Mouse (Mus musculus) forebrain, embryonic 12.5 days (tissue): Measurements from ENCODE around the gene Psmc5. TPM values are rescaled to one million over a fixed set of nuclear protein-coding genes. Genes with fewer than 3 reads are reported as not detected.

Source experiments
- ATAC-seq: fragments of 200-750 bp; cut with Nextera tagmentation; 2 replicates; pipeline ENCODE4 v1.8.0; 2017; ENCODE audit warnings: moderate TSS enrichment; ENCODE audit not compliant: low FRiP score
- H3K27ac ChIP-seq: fragments of 300-500 bp; sonication (generic); 2 replicates; pipeline ENCODE4 v1.5.1; 2016; ENCODE audit warnings: mild to moderate bottlenecking
- H3K27me3 ChIP-seq: fragments of 300-500 bp; sonication (generic); 2 replicates; pipeline ENCODE4 v1.6.1; 2016; ENCODE audit warnings: mild to moderate bottlenecking
- H3K36me3 ChIP-seq: fragments of 300-500 bp; sonication (generic); replicated peaks from 2 replicates; pipeline ENCODE4 v1.6.1; 2016; ENCODE audit warnings: mild to moderate bottlenecking
- H3K4me1 ChIP-seq: fragments of 300-500 bp; sonication (generic); 2 replicates; pipeline ENCODE4 v1.6.1; 2016
- H3K4me2 ChIP-seq: fragments of 300-500 bp; sonication (generic); 2 replicates; pipeline ENCODE4 v1.6.1; 2016; ENCODE audit warnings: mild to moderate bottlenecking, moderate library complexity
- H3K4me3 ChIP-seq: fragments of 300-500 bp; sonication (generic); replicated peaks from 2 replicates; pipeline ENCODE4 v1.5.1; 2016; ENCODE audit warnings: mild to moderate bottlenecking
- H3K9ac ChIP-seq: fragments of 300-500 bp; sonication (generic); 2 replicates; pipeline ENCODE4 v1.6.1; 2016; ENCODE audit warnings: mild to moderate bottlenecking
- H3K9me3 ChIP-seq: fragments of 300-500 bp; sonication (generic); 2 replicates; pipeline ENCODE4 v1.6.1; 2016
- WGBS: fragments of 180-500 bp; shearing (Covaris S2); methylation state at CpG from one replicate; pipeline ENCODE4 v1.1.7; 2016; 5-methylcytosine and 5-hydroxymethylcytosine counted together
- polyA plus RNA-seq: library from polyadenylated mRNA; unstranded; fragments of >200 nt; fragmentation: Nextera tagmentation; extraction: Ambion mirVana; gene quantifications from 2 replicates; pipeline ENCODE4 v1.2.1, GENCODE M21; 2016

The Psmc5 gene
- polyA plus RNA-seq, 1 experiment from 2014 or later = 335 TPM

GRCm38 (mm10) chr11:106289369-106289768 lies 33.4 kb downstream of the Psmc5 start:
- no peak overlapping the region for H3K27ac ChIP-seq
- no peak for ATAC-seq
- H3K9me3 ChIP-seq = no peaks in the 10 kb centered on the region
- H3K9ac ChIP-seq = no peak overlapping the region
- H3K4me1 ChIP-seq = no peaks in the 10 kb centered on the region
- H3K4me2 ChIP-seq = no peak overlapping the region
- no peak overlapping the region for H3K4me3 ChIP-seq
- no peaks in the 10 kb centered on the region for H3K36me3 ChIP-seq
- H3K27me3 ChIP-seq = no peaks in the 10 kb centered on the region
- 77% methylated on average over 8 of the region's 8 CpGs for WGBS

DNA sequence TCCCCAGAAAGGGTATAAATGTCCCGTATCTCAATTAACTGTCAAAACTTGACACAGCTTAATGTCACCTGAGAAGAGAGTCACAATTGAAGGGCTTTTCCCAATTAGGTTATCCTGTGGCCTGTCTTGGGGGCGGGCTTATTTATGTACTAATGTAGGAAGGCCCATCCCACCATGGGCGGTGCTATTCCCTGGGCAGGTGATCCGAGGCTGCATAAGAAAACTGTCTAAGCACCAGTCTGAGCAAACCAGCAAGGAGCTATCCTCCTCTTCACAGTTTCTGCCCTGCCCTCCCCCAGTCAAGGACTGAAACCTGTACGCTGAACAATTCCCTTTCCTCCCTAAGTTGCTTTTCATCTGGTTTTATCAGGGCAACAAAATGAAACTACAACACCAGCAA lies 34.4 kb downstream of the Psmc5 start:
- no peak for ATAC-seq

DNA sequence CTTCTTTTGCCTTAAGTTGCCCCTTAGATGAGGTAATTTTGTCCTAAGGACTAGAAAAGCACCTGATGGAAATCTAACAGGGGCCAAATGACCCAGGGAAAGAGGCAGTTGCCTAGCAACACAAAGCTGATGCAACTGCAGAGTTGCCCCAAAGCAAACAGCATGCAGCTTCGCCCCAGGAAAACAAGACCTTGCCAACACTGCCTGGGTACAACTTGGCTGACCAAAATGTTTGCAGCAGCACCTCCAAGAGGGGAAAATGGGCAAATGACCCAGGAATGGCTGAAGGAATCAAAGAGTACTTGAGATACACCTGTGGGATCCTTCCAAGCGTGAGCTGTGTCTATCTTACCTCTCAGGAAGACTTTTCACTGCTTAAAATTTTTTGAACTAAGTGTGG lies 35.9 kb downstream of the Psmc5 start:
- 92% methylated on average over 2 of the region's 2 CpGs for WGBS
- Histone ChIP-seq H3K27me3 (no peaks in the 10 kb centered on the region), H3K4me3 (no peak overlapping the region), H3K27ac (no peak overlapping the region), H3K9ac (no peak overlapping the region), H3K36me3 (no peaks in the 10 kb centered on the region), H3K4me2 (no peak overlapping the region), H3K4me1 (no peaks in the 10 kb centered on the region), H3K9me3 (no peaks in the 10 kb centered on the region)
- no peak for ATAC-seq

More for the DNA sequence above, 34.4 kb downstream of the Psmc5 start:
- 91% methylated on average over 5 of the region's 5 CpGs for WGBS
- H3K36me3 ChIP-seq = no peaks in the 10 kb centered on the region
- H3K9ac ChIP-seq = no peak overlapping the region
- no peak overlapping the region for H3K27ac ChIP-seq
- no peaks in the 10 kb centered on the region for H3K4me1 ChIP-seq
- no peaks in the 10 kb centered on the region for H3K27me3 ChIP-seq
- no peaks in the 10 kb centered on the region for H3K9me3 ChIP-seq
- no peak overlapping the region for H3K4me2 ChIP-seq
- no peak overlapping the region for H3K4me3 ChIP-seq

GRCm38 (mm10) chr11:106301765-106302164 lies 45.8 kb downstream of the Psmc5 start, which contains the start of gene Gh:
Gene Gh, minus strand, starts transcription at chr11:106301865.
- no peaks in the 10 kb centered on the region for H3K27me3 ChIP-seq
- no peak within 1 kb of the TSS for H3K9ac ChIP-seq
- H3K27ac ChIP-seq = no peak within 1 kb of the TSS
- no peak within 1 kb of the TSS for H3K4me2 ChIP-seq
- H3K36me3 ChIP-seq = no peaks in the 10 kb centered on the region
- H3K9me3 ChIP-seq = no peaks in the 10 kb centered on the region
- H3K4me3 ChIP-seq = no peak within 1 kb of the TSS
- H3K4me1 ChIP-seq = no peaks in the 10 kb centered on the region
- no peak for ATAC-seq
- 84% methylated on average over 9 of the region's 9 CpGs for WGBS

DNA sequence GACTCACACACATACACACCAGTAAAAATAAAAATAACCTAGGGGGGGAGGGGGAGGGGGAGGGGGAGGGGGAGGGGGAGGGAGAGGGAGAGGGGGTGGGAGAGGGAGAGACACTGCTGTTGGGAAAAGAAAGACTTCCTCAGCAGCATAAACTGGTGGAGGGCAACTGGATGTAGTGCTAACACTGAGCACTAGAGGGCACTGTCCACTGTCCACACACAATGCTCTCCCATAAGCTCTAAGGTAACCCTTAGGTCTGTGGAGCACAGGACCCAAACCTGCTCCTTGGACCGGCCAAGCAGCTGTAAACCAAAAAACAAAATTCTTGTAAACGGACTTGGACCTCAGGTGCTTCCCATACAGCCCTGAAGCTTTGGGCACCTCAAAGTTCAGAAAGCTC lies 46.7 kb downstream of the Psmc5 start:
- H3K9me3 ChIP-seq = no peaks in the 10 kb centered on the region
- H3K27me3 ChIP-seq = no peaks in the 10 kb centered on the region
- no peak for ATAC-seq
- H3K4me2 ChIP-seq = no peak overlapping the region
- H3K27ac ChIP-seq = no peak overlapping the region
- WGBS = 24% methylated on average over 2 of the region's 2 CpGs
- H3K9ac ChIP-seq = no peak overlapping the region
- H3K36me3 ChIP-seq = no peaks in the 10 kb centered on the region
- H3K4me3 ChIP-seq = no peak overlapping the region
- no peaks in the 10 kb centered on the region for H3K4me1 ChIP-seq

GRCm38 (mm10) chr11:106305348-106306064 lies 49.6 kb downstream of the Psmc5 start:
- Histone ChIP-seq H3K9ac (no peak overlapping the region), H3K4me1 (no peaks in the 10 kb centered on the region), H3K9me3 (no peaks in the 10 kb centered on the region), H3K4me3 (no peak overlapping the region), H3K4me2 (no peak overlapping the region), H3K27ac (no peak overlapping the region), H3K27me3 (no peaks in the 10 kb centered on the region), H3K36me3 (no peaks in the 10 kb centered on the region)
- no peak for ATAC-seq
- WGBS = 83% methylated on average over 10 of the region's 10 CpGs

GRCm38 (mm10) chr11:106306065-106306385 lies 50.1 kb downstream of the Psmc5 start:
- ATAC-seq = no peak
- Histone ChIP-seq H3K9me3 (no peaks in the 10 kb centered on the region), H3K4me3 (no peak overlapping the region), H3K9ac (no peak overlapping the region), H3K4me2 (no peak overlapping the region), H3K27ac (no peak overlapping the region), H3K27me3 (no peaks in the 10 kb centered on the region), H3K36me3 (no peaks in the 10 kb centered on the region), H3K4me1 (no peaks in the 10 kb centered on the region)
- WGBS = 90% methylated on average over 3 of the region's 3 CpGs

DNA sequence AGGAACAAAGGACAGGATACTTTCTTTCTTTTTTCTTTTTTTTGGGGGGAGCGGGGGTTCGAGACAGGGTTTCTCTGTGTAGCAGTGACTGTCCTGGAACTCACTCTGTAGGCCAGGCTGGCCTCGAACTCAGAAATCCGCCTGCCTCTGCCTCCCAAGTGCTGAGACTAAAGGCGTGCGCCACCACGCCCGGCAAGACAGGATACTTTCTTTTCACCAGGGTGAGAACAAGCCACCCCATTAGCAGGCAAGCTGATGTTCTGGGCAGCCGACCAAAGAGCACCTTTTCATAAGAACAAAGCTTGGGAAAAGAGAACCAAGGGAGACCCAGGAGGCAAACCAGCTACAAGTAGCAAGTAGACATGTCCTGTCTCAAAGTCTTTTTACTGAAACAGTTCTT lies 50.8 kb downstream of the Psmc5 start:
- no peak for ATAC-seq
- Histone ChIP-seq H3K4me3 (no peak overlapping the region), H3K36me3 (no peaks in the 10 kb centered on the region), H3K4me2 (no peak overlapping the region), H3K4me1 (no peaks in the 10 kb centered on the region), H3K27ac (no peak overlapping the region), H3K9ac (no peak overlapping the region), H3K27me3 (no peaks in the 10 kb centered on the region), H3K9me3 (no peaks in the 10 kb centered on the region)
- 81% methylated on average over 9 of the region's 9 CpGs for WGBS

GRCm38 (mm10) chr11:106307432-106307831 lies 51.5 kb downstream of the Psmc5 start:
- Histone ChIP-seq H3K27ac (no peak overlapping the region), H3K36me3 (no peaks in the 10 kb centered on the region), H3K4me1 (no peaks in the 10 kb centered on the region), H3K4me2 (no peak overlapping the region), H3K27me3 (no peaks in the 10 kb centered on the region), H3K9ac (no peak overlapping the region), H3K4me3 (no peak overlapping the region), H3K9me3 (no peaks in the 10 kb centered on the region)
- WGBS = 86% methylated on average over 5 of the region's 5 CpGs
- ATAC-seq = no peak

- H3K36me3 ChIP-seq = no peaks in the 10 kb centered on the region
- H3K9ac ChIP-seq = no peak overlapping the region
- no peak overlapping the region for H3K4me3 ChIP-seq
- WGBS = 88% methylated on average over 11 of the region's 11 CpGs
- no peak overlapping the region for H3K4me2 ChIP-seq
- no peaks in the 10 kb centered on the region for H3K27me3 ChIP-seq
- no peaks in the 10 kb centered on the region for H3K4me1 ChIP-seq
- no peak overlapping the region for H3K27ac ChIP-seq
- ATAC-seq = no peak
- no peaks in the 10 kb centered on the region for H3K9me3 ChIP-seq
Observed at GRCm38 (mm10) chr11:106308162-106308561, 52.2 kb downstream of the Psmc5 start.

DNA sequence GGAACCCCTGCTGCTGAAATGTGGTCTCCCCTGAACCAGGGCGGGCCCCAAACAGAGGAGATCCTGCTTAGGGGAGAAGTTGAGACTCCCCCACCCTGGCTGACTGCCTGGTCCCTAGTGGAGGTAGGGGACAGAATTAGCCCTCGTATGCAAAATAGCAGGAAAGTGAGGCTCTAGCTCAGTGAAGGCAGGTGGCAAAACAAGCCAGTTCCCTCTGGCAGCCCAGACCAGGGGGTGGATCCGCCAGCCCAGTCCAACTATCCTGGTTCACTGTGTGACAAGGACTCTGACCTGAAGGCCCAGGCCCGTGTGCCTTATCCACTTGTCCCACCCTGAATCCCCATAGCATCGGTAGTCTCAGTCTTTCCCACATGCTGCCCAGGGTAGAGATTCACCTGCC lies 54.2 kb downstream of the Psmc5 start:
- WGBS = 73% methylated on average over 5 of the region's 5 CpGs
- Histone ChIP-seq H3K9me3 (no peaks in the 10 kb centered on the region), H3K36me3 (no peaks in the 10 kb centered on the region), H3K4me2 (no peak overlapping the region), H3K4me3 (no peak overlapping the region), H3K27ac (no peak overlapping the region), H3K4me1 (no peaks in the 10 kb centered on the region), H3K27me3 (no peaks in the 10 kb centered on the region), H3K9ac (no peak overlapping the region)
- ATAC-seq = no peak
